Mouse (Mus musculus) left cerebral cortex, adult 18-20 months (tissue): ENCODE measurements around the gene Ccng2. TPM values are rescaled to one million over a fixed set of nuclear protein-coding genes. Genes with fewer than 3 reads are reported as not detected.

Source experiments
- DNase-seq, 2 experiments: peaks; one replicate each; pipeline ENCODE4 v3.0.0; 2021 to 2022; ENCODE audit warnings: low spot score in 2 of 2, mixed read lengths in 1 of 2
- total RNA-seq, 2 experiments: library from RNA; stranded (reverse); gene quantifications; 2 replicates each; pipeline ENCODE4 v1.2.3; 2021

Gene Ccng2
- total RNA-seq, 2 experiments from 2014 or later = 36.8 to 43.2 TPM

DNA sequence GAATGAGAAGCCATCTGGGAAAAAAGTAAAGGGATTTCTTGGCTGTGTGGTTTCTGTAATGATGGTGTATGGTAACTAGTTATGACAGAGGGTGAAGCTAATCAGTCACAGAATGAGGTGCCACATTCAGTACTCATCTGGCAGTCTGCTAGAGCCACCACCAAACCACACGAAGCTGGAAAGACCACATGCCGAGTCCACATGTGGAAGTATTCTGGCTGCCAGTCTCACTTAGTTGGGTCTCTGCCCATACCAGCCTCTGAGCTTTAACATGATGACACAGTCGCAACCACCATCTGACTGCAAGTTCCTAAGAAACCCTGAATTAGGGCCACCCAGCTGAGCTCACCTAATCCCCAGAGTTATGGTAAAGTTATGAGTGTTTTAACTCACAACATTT is 6.1 kb upstream of the Ccng2 start:
- no peak for DNase-seq

DNA sequence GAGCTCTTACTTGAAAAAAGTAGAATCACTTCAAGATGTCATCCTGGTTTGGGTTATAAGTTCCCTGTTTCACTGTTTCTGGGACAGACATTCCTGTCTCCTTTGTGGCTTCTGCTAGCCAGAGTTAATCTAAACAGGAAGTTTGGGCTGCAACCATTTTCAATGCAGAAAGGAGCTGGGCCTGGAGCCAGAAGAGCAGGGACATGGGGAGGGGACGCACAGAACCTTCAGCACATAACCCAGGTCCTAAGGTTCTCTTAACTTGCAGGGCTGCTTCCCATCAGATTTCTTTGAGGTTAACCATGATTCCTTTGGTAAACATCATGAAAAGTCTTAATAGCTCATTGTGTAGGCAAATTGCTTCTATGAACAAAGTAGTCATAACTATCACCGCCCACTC is 4.3 kb upstream of the Ccng2 start:
- DNase-seq = no peak

DNA sequence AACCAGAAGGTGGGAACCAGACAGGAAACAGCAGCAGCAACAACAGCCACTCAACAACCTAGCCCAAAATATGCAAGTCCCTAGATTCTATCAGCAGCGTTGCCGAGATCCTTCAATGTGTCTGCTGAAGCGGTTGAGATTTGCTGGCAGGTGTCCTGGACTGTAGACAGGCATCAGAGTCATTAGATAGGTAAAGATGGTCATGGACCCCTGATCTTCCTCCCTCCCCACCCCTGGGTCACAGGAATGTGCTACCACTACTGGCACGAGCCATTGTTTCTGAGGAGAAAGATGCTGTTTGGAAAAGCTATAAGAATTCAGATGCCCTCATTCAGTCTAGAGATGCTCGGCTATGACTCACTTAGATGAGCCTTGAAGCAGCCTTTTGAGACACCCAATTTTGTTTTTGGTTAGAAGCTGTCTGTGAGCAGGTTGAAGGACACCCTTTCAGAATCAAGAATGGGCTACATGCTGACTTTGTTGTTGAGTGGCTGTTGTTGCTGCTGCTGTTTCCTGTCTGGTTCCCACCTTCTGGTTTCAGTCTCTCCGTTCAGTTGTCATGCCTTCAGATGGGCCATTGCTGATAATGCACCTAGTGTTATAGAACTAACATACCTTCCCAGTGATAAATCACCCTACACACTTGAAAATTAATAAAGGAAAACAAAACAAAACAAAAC is 3.5 kb upstream of the Ccng2 start:
- DNase-seq = no peak

DNA sequence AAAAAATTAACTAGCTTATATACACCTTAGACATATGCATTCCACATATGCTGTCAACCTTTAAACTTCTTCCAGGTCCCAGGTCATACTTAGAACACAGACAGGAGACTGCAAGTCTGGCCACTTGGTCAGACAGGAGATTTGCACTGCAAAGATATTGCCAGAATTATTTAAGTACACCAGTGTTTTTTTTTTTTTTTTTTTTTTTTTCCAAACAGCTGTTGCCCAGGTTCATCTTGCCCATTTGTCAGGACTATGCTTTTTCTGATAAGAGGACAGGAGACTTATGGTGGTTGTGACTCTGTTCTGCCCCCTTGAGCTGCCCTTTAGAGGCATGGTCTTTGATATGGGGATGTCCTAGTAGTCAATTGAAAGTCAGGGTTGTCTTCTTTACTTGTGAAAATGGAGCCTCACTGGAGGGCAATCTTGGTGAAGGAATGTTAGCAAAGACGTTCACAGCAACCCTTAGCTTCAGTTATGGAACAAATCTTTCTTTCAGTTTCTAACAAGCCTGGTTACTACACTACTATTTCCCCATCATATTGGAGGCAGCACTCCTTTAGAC is 2.8 kb upstream of the Ccng2 start:
- DNase-seq = no peak

DNA sequence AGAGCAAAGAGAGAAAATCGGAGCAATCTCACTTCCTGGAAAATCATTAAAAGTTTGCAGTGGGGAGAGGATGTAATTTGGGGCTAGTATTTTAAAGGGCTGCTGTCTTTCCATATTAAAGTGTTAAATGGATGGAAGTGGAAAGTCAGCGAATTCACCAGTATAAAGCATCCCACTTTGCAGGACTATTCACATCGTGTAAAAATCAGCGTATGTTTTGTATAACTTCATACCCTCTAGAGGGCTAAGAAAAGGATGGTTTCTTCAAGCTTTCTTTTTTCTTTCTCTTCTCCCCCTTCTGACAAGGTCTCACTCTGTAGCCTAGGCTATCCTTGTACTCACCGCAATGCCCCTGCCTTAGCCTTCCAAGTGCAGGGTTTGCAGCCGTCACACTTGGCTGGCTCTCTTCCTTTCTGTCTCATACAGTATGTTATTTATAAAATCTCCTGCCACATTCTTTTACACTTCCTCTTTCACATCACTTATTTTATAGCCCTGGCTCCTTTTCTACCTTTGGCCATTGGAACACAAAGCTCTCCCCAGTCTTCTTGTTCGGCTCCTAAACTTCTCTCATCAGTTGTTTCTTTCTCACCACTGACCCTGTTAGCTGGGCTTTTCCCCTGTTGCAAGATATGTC is 1.8 kb upstream of the Ccng2 start:
- DNase-seq = no peak

DNA sequence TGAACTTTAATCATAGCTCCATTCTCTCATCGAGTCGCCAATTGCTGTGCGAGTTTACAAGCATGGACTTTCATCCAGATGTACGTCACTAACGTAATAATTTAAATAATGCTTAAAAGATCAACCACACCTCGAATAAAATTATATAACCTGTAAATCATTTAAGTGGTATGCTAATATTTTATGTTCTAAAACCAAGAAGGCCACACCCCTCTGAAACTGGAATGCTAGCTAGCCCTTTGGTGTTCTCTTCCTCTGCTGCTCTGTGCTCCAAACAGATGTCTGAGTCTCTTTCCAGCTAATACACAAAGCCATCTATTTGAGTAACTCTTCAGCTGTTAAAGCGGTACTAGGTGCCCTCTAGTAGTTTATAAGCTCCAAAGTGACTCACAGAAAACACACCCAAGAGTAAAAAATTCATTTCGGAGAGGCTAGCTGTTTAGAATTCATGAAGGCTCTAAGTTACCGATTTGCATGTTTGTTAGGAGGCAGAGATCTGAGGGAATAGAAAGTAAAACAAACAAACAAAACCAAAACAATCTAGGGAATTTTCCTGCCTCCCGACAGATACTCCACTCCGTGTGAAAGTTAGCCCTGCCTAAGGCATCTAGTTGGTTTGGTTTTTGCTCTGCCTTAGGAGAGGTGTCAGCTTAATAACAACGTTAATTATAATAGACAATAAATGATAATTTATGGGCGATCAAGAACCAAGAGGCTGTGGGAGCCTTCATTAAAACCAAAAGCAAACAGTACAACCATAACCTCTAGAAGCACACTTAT is 1.1 kb upstream of the Ccng2 start:
- DNase-seq = no peak

DNA sequence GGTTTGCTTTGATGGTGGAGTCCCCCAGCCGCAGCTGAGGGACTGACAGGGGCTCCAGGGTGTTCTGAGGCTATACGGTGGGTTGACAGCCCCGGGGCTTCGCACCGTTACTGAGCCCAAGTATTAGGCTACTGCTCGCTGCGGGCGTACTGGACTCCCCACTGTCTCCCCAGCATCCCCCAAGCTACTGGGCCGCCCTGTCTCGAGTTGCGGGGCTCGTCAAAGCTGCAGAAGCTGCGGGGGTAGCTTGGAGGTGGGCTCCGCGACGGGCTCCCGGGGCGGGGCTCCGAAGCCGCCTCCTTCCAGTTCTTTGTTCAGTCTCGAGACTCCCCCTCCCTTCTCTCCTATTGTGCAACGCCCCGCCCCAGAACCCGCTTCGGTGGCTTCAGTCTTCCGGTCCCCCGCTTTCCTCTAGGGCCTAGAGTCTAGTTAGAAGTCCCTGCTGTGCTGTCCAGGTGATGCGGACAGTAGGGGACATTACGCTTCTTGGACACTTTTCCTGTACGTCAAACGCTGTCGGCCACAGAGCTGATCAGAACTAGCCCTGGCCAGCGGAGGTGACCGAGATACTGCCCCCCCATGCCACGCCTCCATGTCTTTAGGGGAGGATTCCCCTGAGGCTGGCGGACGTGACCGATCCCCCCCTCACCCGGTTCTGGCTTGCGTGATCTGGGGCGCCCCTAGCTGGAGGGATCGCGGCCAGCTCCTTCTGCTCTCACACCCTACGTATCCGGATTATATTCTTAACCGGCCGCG is 972 bp downstream of the Ccng2 start:
- peak; percentile 58 to 69 for DNase-seq

DNA sequence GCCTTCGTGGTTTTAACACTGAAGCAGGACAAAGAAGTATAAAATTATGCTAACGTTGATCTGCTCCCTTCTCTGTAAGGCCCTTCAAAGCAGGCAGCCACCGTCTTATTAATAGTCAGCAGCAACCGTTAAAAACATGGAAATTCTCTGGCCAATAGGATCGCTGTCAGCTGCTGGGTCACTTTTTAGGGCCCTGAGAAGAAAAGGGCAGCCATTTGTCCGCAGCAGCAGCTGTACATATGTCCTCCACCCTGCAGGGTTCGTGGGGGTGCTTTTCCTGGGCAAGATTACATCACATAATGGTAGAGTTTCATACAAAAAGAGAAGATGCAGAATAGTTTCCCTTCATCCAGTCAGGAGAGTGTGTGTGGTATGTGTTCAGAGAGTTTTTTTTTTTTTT is 3.0 kb downstream of the Ccng2 start:
- DNase-seq = no peak

DNA sequence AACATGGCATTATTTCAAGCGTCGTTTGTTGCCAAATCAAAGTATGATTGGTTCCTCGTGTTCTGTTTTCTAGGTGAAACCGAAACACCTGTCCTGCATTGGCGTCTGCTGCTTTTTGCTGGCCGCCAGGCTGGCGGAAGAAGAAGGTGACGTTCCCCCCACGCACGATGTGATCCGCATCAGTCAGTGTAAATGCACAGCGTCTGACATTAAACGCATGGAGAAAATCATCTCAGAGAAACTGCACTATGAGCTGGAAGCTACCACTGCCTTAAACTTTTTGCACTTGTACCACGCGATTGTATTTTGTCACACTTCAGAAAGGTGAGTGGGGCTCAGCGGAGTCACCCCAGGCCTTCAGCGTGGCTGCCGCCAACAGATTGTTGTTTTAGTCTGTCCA is 3.7 kb downstream of the Ccng2 start:
- no peak for DNase-seq

DNA sequence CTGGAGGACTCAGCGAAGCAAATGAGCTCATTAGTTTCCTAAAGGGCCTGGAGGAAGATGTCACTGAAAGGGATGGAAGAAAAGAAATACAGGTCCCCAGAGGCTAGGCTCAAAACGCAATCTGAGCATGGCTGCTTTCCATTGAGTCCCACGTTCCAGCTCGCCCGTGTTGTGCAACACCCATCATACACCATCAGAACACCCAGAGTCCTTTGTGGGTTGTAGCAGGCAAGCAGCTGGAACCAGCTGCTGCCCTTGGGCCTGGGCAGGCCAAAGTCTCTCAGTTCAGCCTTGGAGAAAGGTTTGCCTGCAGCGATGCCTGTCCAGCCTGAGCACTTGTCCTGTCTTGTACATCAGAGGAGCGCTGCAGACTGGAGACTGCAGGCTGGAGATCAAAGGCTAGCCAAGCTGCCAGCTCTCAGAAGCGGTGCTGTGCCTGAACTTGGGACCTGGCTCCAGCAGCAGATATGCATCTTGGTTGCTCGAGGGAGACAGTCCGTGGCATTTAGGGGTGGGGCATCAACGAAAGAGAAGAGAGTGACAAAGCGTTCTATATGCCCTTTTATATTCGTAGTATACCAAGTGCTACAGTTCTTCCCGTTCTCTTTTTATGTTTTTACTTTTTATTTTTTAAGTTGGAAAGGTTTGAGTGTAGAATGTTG is 15.5 kb downstream of the Ccng2 start:
- DNase-seq = no peak

DNA sequence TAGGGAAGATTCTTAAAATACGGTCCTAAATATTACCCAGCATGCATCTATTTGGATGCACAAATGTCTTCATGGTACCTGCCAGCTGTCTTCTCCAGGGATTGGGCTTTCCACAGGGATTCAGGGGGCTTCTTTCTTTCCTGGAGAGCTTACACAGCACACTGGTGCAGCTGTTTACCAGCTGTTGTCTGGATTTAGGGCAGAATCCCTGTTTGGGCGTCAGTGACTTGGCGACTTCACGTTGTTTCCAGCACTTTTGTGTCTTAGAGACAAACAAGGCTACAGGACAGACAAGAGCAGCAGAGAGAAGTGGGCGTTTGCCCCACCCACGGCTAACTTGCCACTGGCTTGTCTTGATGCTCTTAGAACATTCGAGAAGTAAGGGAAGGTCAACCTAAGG is 16.1 kb downstream of the Ccng2 start:
- no peak for DNase-seq

DNA sequence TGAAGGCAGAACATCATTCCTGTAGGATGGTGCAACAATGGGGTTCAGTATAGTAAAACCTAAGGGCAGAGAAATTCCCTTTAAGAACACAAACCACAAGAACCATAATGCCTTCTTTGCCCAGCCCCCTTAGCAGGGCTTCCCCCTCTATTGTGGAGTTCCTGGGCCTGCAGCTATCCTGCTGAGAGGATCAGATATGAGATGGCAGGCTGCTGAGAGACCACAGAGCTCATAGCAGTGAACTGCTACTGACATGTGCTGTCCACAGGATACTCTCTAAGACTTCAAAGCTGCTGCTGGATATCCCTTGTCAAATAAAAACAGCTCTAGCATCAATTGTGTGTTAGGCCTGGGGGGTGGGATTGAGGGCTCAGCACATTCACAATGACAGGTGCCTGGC is 21.5 kb downstream of the Ccng2 start:
- no peak for DNase-seq

DNA sequence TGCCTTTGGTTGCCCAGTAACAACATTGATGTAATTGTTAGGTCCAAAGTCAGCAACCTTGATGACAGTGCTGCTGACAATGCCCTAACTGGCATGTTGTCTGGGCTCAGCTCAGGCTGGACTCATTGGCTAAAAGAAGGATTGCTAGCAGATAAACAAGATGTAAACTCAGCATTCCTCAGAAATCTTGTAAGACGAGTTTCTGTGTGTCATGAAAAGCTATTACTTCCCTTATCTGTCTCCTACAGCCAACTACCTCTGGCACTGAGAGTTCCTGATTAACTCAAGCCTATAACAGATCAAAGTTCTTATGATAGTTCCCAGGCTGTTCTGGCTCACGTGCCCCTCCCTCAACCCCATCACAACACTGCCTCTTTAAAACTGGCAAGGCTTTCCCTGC is 23.2 kb downstream of the Ccng2 start:
- DNase-seq = no peak

DNA sequence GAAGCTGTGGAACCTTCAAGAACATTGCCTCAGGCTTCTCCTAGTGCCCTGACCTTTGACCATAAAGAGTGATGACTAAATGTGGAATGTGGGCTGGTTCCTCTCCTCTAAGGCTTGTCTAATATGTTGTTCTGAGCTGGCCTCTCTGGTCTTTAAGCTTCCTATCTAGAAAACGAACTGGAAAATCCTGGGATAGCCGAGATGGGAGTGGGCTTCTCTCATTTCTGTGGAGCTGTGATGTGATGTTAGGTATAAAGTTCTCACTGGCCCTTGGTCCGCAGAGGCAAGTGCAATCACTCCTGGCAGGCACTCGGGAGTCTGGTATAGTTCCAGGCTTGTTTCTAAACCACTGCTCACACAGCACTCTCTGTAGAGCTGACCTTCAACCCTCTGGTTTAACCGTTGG is 29.3 kb downstream of the Ccng2 start:
- no peak for DNase-seq

DNA sequence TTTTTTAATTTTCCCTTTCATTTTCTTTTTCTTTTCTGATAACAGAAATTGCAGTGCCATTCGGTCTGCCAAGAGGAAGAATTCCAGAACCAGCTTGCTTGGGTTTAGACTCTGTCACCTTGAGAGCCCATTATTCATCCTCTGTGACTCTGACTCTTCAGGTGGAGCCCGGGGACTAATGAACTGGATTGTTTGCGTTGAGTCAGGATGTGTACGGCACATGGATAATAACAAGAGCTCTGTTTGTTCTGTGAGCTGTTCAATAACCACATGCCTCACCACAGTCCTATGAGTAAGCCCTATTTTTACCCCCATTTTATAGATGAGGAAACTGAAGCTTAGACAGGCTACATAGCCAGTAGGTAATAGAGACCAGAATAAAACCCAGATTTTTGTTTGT is 29.7 kb downstream of the Ccng2 start:
- DNase-seq = no peak

DNA sequence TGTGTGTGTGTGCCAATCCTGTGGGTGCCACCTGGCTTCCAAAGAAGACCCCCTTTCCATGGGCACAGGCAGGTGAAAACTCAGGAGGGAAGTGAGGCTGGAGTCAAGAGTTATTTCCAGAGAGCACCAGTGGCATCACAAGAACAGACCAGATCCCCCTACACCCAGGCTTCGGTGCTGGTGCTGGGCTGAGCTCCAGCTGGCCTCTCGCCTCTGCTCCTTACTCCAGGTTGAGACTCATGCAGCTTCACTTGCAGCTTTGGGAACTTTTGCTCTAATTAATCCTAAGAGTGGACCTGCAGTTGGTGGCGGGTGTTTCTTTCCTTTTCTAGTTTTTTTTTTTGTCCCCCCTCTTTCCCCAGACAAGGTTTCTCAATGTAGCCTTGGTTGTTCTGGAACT is 30.3 kb downstream of the Ccng2 start:
- DNase-seq = no peak

DNA sequence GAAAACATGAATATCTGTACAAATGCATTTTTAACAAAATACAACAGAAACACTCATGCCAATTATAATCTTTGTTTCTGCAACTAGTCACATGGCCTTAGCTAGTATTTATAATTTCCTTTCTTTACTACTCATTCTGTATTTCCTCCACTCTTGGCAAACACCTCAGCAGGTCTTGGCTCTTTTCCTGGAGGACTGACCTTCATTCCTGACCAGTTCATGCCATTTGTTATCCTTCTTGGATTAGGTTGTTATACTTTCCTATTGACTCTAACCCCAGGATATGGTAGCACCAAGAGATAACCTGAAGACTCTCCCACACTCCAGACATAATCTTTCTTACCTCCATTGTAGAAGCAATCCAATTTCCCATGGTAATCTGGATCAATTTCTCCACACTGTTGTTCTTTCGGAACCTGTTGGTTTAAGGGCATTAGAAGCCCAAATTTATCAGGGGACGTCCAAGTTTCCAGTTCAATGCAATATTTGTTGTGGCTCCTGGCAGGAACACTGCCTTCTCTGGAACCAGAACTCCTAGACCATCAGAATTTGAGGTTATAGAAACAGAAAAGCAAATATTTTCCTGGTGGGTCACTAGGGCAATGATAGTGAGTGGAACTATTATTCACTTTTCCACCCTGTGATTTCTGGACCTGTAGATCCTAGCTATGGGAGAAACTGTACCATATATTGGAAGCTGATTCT is 38.2 kb downstream of the Ccng2 start:
- no peak for DNase-seq

DNA sequence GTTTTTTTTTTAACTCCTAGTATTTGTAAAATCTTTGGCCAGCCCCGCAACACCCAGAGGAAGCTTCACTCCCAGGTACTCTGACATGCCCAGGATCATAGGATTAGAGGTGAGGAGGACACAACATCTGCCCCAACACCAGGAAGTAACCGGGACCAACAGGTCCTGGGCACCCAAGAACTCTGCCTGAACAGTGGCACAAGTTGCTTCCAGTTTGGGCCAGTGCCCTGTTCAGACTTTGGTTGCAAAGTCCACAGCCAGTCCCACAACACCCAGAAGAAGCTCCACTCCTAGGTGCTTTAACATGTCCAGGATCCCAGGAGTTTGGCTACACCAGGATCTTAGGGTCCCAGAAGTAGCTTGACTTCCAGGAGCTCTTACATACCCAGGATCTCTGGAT is 41.9 kb downstream of the Ccng2 start:
- DNase-seq = no peak

DNA sequence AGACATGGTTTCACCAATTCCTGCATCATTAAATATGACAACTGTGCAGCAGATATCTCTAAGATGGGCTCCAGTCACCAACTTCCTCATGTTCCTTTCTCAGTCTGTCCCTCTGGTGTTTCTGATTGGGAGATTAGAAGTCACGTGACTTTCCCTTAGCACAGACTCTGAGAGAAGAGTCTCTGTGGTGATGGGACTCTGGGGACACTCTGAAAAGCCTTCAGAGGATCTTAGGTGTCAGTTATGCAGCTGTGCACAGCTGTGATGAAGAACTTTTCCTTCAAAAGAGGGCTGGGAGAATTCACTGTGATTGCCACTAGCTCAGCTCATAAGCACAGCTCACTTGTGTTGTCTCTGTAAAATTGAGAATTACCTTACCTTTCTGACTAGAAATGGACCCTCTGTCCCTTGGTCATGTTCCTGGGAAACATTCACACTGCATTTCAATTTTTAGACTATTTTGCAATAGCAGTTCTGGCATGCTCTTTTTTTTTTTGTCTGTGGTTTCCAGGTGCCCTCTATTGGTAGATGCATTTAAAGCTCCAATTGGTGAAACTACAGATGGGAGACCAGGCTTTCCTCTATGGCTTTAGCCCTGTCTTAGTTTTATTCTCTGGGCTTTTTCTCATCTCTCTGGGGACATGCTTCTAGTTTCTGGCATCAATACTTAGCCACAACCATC is 56.4 kb downstream of the Ccng2 start:
- no peak for DNase-seq
